25 mouse cellular contexts compared by ENCODE assay signal in genomic region chr3:101903091-101903490, GRCm38 (mm10). TPM values are rescaled to one million over a fixed set of nuclear protein-coding genes. Genes with fewer than 3 reads are reported as not detected.
A peak's percentile ranks its signal among the peaks of the same experiment; 100 is the strongest.
DNase-seq lines count a peak whose midpoint lies in the region; ATAC-seq and TF ChIP-seq lines count a peak whose summit lies in the region.
"Had no signal": no experiment of that assay in that cellular context is flagged by ENCODE, and none has a peak within 500 bp of the region (broad histone marks: within the 10 kb centered on the region; RNA-seq: fewer than 3 reads in every experiment).

No protein-coding gene starts in this region.

- no peak for ATAC-seq in heart, embryonic 12.5 days (ENCODE audit: insufficient number of reproducible peaks, low FRiP score)
- no peak for ATAC-seq in heart, postnatal 0 days (ENCODE audit: insufficient read depth, low read depth)
- 0 out of 2 replicates have a peak, but pooled peaks have one; percentile 43 for ATAC-seq in midbrain, embryonic 13.5 days
- no peak for ATAC-seq in midbrain, embryonic 14.5 days (ENCODE audit: low FRiP score, low TSS enrichment)
- no peak for ATAC-seq in stomach, embryonic 15.5 days (ENCODE audit: insufficient read depth, low FRiP score, low read depth)
- ATAC-seq: forebrain, embryonic 14.5 days; intestine, embryonic 16.5 days had no signal

- no peak for DNase-seq in heart, adult 8-10 months (ENCODE audit: low spot score)
- no peak for DNase-seq in heart, postnatal 0 days (ENCODE audit: low spot score)
- no peak for DNase-seq in heart, postnatal 4 days
- DNase-seq in midbrain, embryonic 14.5 days: no peak
- DNase-seq in left cerebral cortex, postnatal 25 days (ENCODE audit: low spot score in 2 of 2): no peak
- DNase-seq: adrenal gland, postnatal 25 days; B cell, adult 2 months; gastrocnemius, postnatal 14 days; kidney, postnatal 4 days; layer of hippocampus, postnatal 36 days; thymus, postnatal 14 days had no signal

- H3K4me3 ChIP-seq in heart, embryonic 12.5 days: no peak overlapping the region
- no peak overlapping the region for H3K4me3 ChIP-seq in heart, postnatal 0 days (ENCODE audit: low read depth, low read length)
- no peak overlapping the region for H3K4me3 ChIP-seq in midbrain, embryonic 13.5 days (replicated peaks)
- H3K4me3 ChIP-seq in midbrain, embryonic 14.5 days (replicated peaks; ENCODE audit: low read depth, low read length): no peak overlapping the region
- H3K4me3 ChIP-seq in stomach, embryonic 15.5 days (replicated peaks): no peak overlapping the region
- H3K4me3 ChIP-seq: hindbrain, embryonic 12.5 days; liver, embryonic 15.5 days; myocyte; neural tube, embryonic 12.5 days had no signal

- intact Hi-C loops in left cerebral cortex, postnatal 25 days (cut with DNase I): no loop called here

- TF ChIP-seq EP300 in heart, postnatal 0 days (IDR thresholded peaks at IDR 0.05; ENCODE audit: low read depth): no peak

- no peaks in the 10 kb centered on the region for H3K27me3 ChIP-seq in heart, embryonic 12.5 days (replicated peaks)
- H3K27me3 ChIP-seq in heart, postnatal 0 days (ENCODE audit: control insufficient read depth, insufficient read depth, low read length): no peaks in the 10 kb centered on the region
- H3K27me3 ChIP-seq in midbrain, embryonic 13.5 days: no peaks in the 10 kb centered on the region
- H3K27me3 ChIP-seq in midbrain, embryonic 14.5 days (ENCODE audit: control insufficient read depth, insufficient read depth, low read length): no peaks in the 10 kb centered on the region
- no peaks in the 10 kb centered on the region for H3K27me3 ChIP-seq in stomach, embryonic 15.5 days (replicated peaks)
- H3K27me3 ChIP-seq: hindbrain, embryonic 12.5 days; liver, embryonic 15.5 days; neural tube, embryonic 12.5 days had no signal

- TF ChIP-seq CTCF in heart, postnatal 0 days (IDR thresholded peaks at IDR 0.05; ENCODE audit: low read depth): no peak

- peaks cover 55% of the 10 kb centered on the region for H3K4me1 ChIP-seq in heart, embryonic 12.5 days (replicated peaks)
- peaks cover 26% of the 10 kb centered on the region for H3K4me1 ChIP-seq in heart, postnatal 0 days (ENCODE audit: control insufficient read depth, insufficient read depth)
- H3K4me1 ChIP-seq in midbrain, embryonic 13.5 days (replicated peaks): peaks cover 8% of the 10 kb centered on the region; the same call in 1 of the 2 replicates
- no peaks in the 10 kb centered on the region for H3K4me1 ChIP-seq in midbrain, embryonic 14.5 days (ENCODE audit: control insufficient read depth, insufficient read depth, low read length)
- no peaks in the 10 kb centered on the region for H3K4me1 ChIP-seq in stomach, embryonic 15.5 days
- H3K4me1 ChIP-seq: neural tube, embryonic 12.5 days had no signal

- 0 out of 2 replicates have a peak, but pooled peaks cover 2% of the 10 kb centered on the region for H3K36me3 ChIP-seq in heart, embryonic 12.5 days
- H3K36me3 ChIP-seq in heart, postnatal 0 days (replicated peaks; ENCODE audit: control insufficient read depth, insufficient read depth, low read length): no peaks in the 10 kb centered on the region
- no peaks in the 10 kb centered on the region for H3K36me3 ChIP-seq in midbrain, embryonic 13.5 days
- no peaks in the 10 kb centered on the region for H3K36me3 ChIP-seq in midbrain, embryonic 14.5 days (ENCODE audit: control insufficient read depth, insufficient read depth, low read length)
- H3K36me3 ChIP-seq in stomach, embryonic 15.5 days: no peaks in the 10 kb centered on the region
- H3K36me3 ChIP-seq: hindbrain, embryonic 12.5 days; liver, embryonic 15.5 days had no signal

- no peaks in the 10 kb centered on the region for H3K9me3 ChIP-seq in heart, embryonic 12.5 days (replicated peaks)
- H3K9me3 ChIP-seq in heart, postnatal 0 days (replicated peaks; ENCODE audit: control insufficient read depth, low read length): no peaks in the 10 kb centered on the region
- H3K9me3 ChIP-seq in midbrain, embryonic 13.5 days: no peaks in the 10 kb centered on the region
- H3K9me3 ChIP-seq in midbrain, embryonic 14.5 days (ENCODE audit: control insufficient read depth, low read length): no peaks in the 10 kb centered on the region
- no peaks in the 10 kb centered on the region for H3K9me3 ChIP-seq in stomach, embryonic 15.5 days
- H3K9me3 ChIP-seq: hindbrain, embryonic 12.5 days; liver, embryonic 15.5 days; neural tube, embryonic 12.5 days had no signal

- H3K9ac ChIP-seq in heart, embryonic 12.5 days: 0 out of 2 replicates have a peak overlapping the region, but pooled peaks have one; percentile 2
- H3K9ac ChIP-seq in heart, postnatal 0 days (replicated peaks; ENCODE audit: low read depth, low read length): no peak overlapping the region
- H3K9ac ChIP-seq in midbrain, embryonic 13.5 days (replicated peaks): no peak overlapping the region
- no peak overlapping the region for H3K9ac ChIP-seq in midbrain, embryonic 14.5 days (replicated peaks; ENCODE audit: low read length)
- no peak overlapping the region for H3K9ac ChIP-seq in stomach, embryonic 15.5 days
- H3K9ac ChIP-seq: hindbrain, embryonic 12.5 days; liver, embryonic 15.5 days; neural tube, embryonic 12.5 days had no signal

- peak overlapping the region; percentile 81; the same call in 1 of the 2 replicates for H3K27ac ChIP-seq in heart, embryonic 12.5 days (ENCODE audit: poor library complexity, severe bottlenecking)
- peak overlapping the region; percentile 65 for H3K27ac ChIP-seq in heart, postnatal 0 days (ENCODE audit: low read depth)
- no peak overlapping the region for H3K27ac ChIP-seq in midbrain, embryonic 13.5 days
- H3K27ac ChIP-seq in midbrain, embryonic 14.5 days (replicated peaks; ENCODE audit: low read depth, low read length): no peak overlapping the region
- H3K27ac ChIP-seq in stomach, embryonic 15.5 days: peak overlapping the region; percentile 26; the same call in 1 of the 2 replicates
- H3K27ac ChIP-seq: hindbrain, embryonic 12.5 days; kidney, postnatal 0 days; liver, embryonic 15.5 days; macrophage; neural tube, embryonic 12.5 days had no signal

- 65% methylated on average over 5 of the region's 5 CpGs for WGBS in heart, embryonic 12.5 days
- WGBS in heart, postnatal 0 days: 67% methylated on average over 5 of the region's 5 CpGs
- 77% methylated on average over 5 of the region's 5 CpGs for WGBS in midbrain, embryonic 13.5 days
- 78% methylated on average over 5 of the region's 5 CpGs for WGBS in midbrain, embryonic 14.5 days
- 54% methylated on average over 5 of the region's 5 CpGs for WGBS in stomach, embryonic 15.5 days

- no peak overlapping the region for H3K4me2 ChIP-seq in heart, embryonic 12.5 days
- H3K4me2 ChIP-seq in heart, postnatal 0 days (ENCODE audit: low read depth, low read length): no peak overlapping the region
- no peak overlapping the region for H3K4me2 ChIP-seq in midbrain, embryonic 13.5 days (replicated peaks)
- H3K4me2 ChIP-seq in midbrain, embryonic 14.5 days (ENCODE audit: low read length): no peak overlapping the region
- H3K4me2 ChIP-seq in stomach, embryonic 15.5 days: no peak overlapping the region
- H3K4me2 ChIP-seq: hindbrain, embryonic 12.5 days; liver, embryonic 15.5 days; neural tube, embryonic 12.5 days had no signal

RNA-seq across cellular contexts. Expression of gene Slc22a15, which starts 21.2 kb away (rescaled TPM):
- polyA plus RNA-seq in heart, embryonic 12.5 days (2016; fragmentation: Nextera tagmentation; extraction: Ambion mirVana): 7.7 and 8.2 TPM in 2 replicates
- 1 to 10 TPM; 1.8 to 2.4 (median 2.2) TPM for total RNA-seq in heart, adult 8-10 months (2022)
- total RNA-seq in heart, postnatal 0 days (2014; rRNA removed; ENCODE audit: low replicate concordance): 9.3 and 11.0 TPM in 2 replicates
- 3.2 TPM in 2 replicates for polyA plus RNA-seq in heart, postnatal 0 days (2015; fragmentation: Nextera tagmentation; extraction: Ambion mirVana)
- total RNA-seq in heart, postnatal 4 days (2021): 1 to 10 TPM; 8.4 to 8.8 TPM
- 8.2 and 8.8 TPM in 2 replicates for polyA plus RNA-seq in midbrain, embryonic 13.5 days (2015; fragmentation: Nextera tagmentation; extraction: Ambion mirVana)
- 7.9 and 8.8 TPM in 2 replicates for polyA plus RNA-seq in midbrain, embryonic 14.5 days (2014; fragmentation: Nextera tagmentation; extraction: Ambion mirVana)
- 6.2 and 7.0 TPM in 2 replicates for polyA plus RNA-seq in stomach, embryonic 15.5 days (2015; fragmentation: Nextera tagmentation; extraction: Ambion mirVana)
- total RNA-seq in left cerebral cortex, postnatal 25 days (2021): 1 to 10 TPM; 7.3 to 9.2 TPM

RNA-seq across cellular contexts. Expression of gene Mab21l3, which starts 54.3 kb away (rescaled TPM):
- polyA plus RNA-seq in heart, embryonic 12.5 days (2016; fragmentation: Nextera tagmentation; extraction: Ambion mirVana): 0.32 and 0.62 TPM in 2 replicates
- total RNA-seq in heart, adult 8-10 months (2022): not detected
- 1.6 TPM in 1 of 2 replicates, not detected in the other for total RNA-seq in heart, postnatal 0 days (2014; rRNA removed; ENCODE audit: low replicate concordance)
- 0.10 and 0.14 TPM in 2 replicates for polyA plus RNA-seq in heart, postnatal 0 days (2015; fragmentation: Nextera tagmentation; extraction: Ambion mirVana)
- under 1 TPM; 0.25 to 0.26 TPM for total RNA-seq in heart, postnatal 4 days (2021)
- 0.35 TPM in 2 replicates for polyA plus RNA-seq in midbrain, embryonic 13.5 days (2015; fragmentation: Nextera tagmentation; extraction: Ambion mirVana)
- polyA plus RNA-seq in midbrain, embryonic 14.5 days (2014; fragmentation: Nextera tagmentation; extraction: Ambion mirVana): 0.23 TPM in 1 of 2 replicates, not detected in the other
- polyA plus RNA-seq in stomach, embryonic 15.5 days (2015; fragmentation: Nextera tagmentation; extraction: Ambion mirVana): 4.1 and 5.8 TPM in 2 replicates
- under 1 TPM; 0.44 to 0.50 TPM for total RNA-seq in left cerebral cortex, postnatal 25 days (2021)
- total RNA-seq: gastrocnemius, postnatal 14 days; megakaryocyte-erythroid progenitor cell, adult 5-6 weeks had no signal
- polyA plus RNA-seq: liver, adult 2 months; liver, embryonic 15.5 days; midbrain, postnatal 0 days had no signal

Comparison
In these comparisons a context has a peak if more than half of its experiments do, and no peak if none do; other contexts are left out.
1. H3K27ac ChIP-seq: peak in heart, embryonic 12.5 days (single experiment), heart, postnatal 0 days (single experiment) and stomach, embryonic 15.5 days (single experiment); none in midbrain, embryonic 13.5 days (single experiment) and midbrain, embryonic 14.5 days (single experiment).